25 mouse cellular contexts compared by ENCODE assay signal in the genomic region with DNA sequence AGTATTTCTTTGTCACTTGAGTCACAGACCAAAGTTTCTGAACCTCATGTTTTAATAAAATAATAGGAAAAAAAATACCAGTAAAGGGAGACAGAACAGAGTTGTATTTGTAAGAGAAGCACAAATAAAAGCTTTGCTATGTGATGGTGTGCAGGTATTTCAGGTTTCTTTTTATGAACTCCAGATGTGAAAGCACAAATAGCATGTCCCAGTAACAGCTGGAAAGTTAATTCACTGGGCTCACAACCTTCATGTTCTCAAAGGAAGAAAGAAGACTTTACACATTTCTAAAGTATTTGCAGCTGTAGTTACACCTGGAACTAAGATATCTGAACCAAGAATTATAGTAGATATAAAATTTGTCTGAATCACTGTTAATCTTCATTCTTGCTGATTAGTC.
"Had no signal": no experiment of that assay in that cellular context is flagged by ENCODE, and none has a peak within 500 bp of the region (broad histone marks: within the 10 kb centered on the region; RNA-seq: fewer than 3 reads in every experiment).

No protein-coding gene starts in this region.

- H3K36me3 ChIP-seq: heart, embryonic 10.5 days; heart, embryonic 12.5 days; hindbrain, embryonic 10.5 days; hindbrain, embryonic 12.5 days; intestine, embryonic 15.5 days; limb, embryonic 15.5 days; liver, embryonic 12.5 days had no signal

- H3K9ac ChIP-seq: heart, embryonic 12.5 days; hindbrain, embryonic 12.5 days; hindbrain, embryonic 14.5 days; intestine, embryonic 15.5 days; limb, embryonic 15.5 days; liver, embryonic 12.5 days; liver, embryonic 14.5 days had no signal

- H3K27me3 ChIP-seq: heart, embryonic 12.5 days; hindbrain, embryonic 12.5 days; intestine, embryonic 15.5 days; limb, embryonic 15.5 days; liver, embryonic 12.5 days had no signal

- ATAC-seq: hindbrain, embryonic 16.5 days; inflammation-experienced regulatory T-cells, adult 6 months; intestine, embryonic 15.5 days; intestine, postnatal 0 days; liver, embryonic 12.5 days had no signal

- H3K9me3 ChIP-seq: heart, embryonic 10.5 days; heart, embryonic 12.5 days; hindbrain, embryonic 10.5 days; hindbrain, embryonic 12.5 days; intestine, embryonic 15.5 days; limb, embryonic 15.5 days; liver, embryonic 12.5 days had no signal

- H3K27ac ChIP-seq: gastrocnemius, adult 2 months; heart, embryonic 10.5 days; hindbrain, embryonic 10.5 days; hindbrain, embryonic 12.5 days; hindbrain, embryonic 14.5 days; intestine, embryonic 15.5 days; limb, embryonic 15.5 days; liver, embryonic 12.5 days; liver, embryonic 14.5 days had no signal

- H3K4me2 ChIP-seq: heart, embryonic 12.5 days; hindbrain, embryonic 12.5 days; hindbrain, embryonic 14.5 days; intestine, embryonic 15.5 days; limb, embryonic 15.5 days; liver, embryonic 12.5 days had no signal

- DNase-seq: gastrocnemius, adult 2 months; gastrocnemius, postnatal 10 days; gastrocnemius, postnatal 25 days; heart, adult 18-20 months; heart, postnatal 10 days; heart, postnatal 4 days; kidney, adult 18-20 months; kidney, adult 8-10 months; kidney, postnatal 10 days; kidney, postnatal 36 days; layer of hippocampus, adult 9-11 months; layer of hippocampus, postnatal 36 days; left cerebral cortex, postnatal 4 days had no signal

- H3K4me3 ChIP-seq: gastrocnemius, adult 2 months; heart, embryonic 10.5 days; heart, embryonic 12.5 days; hindbrain, embryonic 10.5 days; hindbrain, embryonic 12.5 days; intestine, embryonic 15.5 days; limb, embryonic 15.5 days; liver, embryonic 12.5 days had no signal

- H3K4me1 ChIP-seq: heart, embryonic 10.5 days; heart, embryonic 12.5 days; hindbrain, embryonic 10.5 days; hindbrain, embryonic 12.5 days; intestine, embryonic 15.5 days; limb, embryonic 15.5 days; liver, embryonic 12.5 days had no signal
